Mouse (Mus musculus) adrenal gland, adult 2 months (tissue): ENCODE measurements around the gene Vti1a. TPM values are rescaled to one million over a fixed set of nuclear protein-coding genes. Genes with fewer than 3 reads are reported as not detected.

Experiments used
- DNase-seq: peaks from one replicate; pipeline ENCODE4 v3.0.0; 2021
- long read RNA-seq: library from polyadenylated mRNA; stranded (forward); transcript quantifications from one replicate; pipeline ENCODE4 v2.0.0, GENCODE M21; 2021
- polyA plus RNA-seq: library from polyadenylated mRNA; depleted of rRNA; stranded (reverse); fragments of >200 nt; gene quantifications from 2 replicates; pipeline ENCODE4 v1.2.3, GENCODE M21; 2012; rRNA removed
- total RNA-seq, 2 experiments: library from RNA; stranded (reverse); gene quantifications; 2 replicates each; pipeline ENCODE4 v1.2.3; 2021

The Vti1a gene
- total RNA-seq (10 to 100 TPM; 34.2 to 39.6 TPM), polyA plus RNA-seq (12.7 and 13.4 TPM in 2 replicates)
- long read RNA-seq, transcript Vti1a-201 (8 exons, 3,405 nt), result major isoform, 13 of 35 reads
- long read RNA-seq, partial matches to known transcripts, result 2 of 35 reads
- long read RNA-seq, other reads (novel, unspliced or antisense), result 19 of 35 reads

- DNase-seq, result peak; percentile 90
These were observed at the start of gene Vti1a for GRCm38 (mm10) chr19:55316109-55316714. Gene Vti1a (plus strand): TSS chr19:55316295.

DNA sequence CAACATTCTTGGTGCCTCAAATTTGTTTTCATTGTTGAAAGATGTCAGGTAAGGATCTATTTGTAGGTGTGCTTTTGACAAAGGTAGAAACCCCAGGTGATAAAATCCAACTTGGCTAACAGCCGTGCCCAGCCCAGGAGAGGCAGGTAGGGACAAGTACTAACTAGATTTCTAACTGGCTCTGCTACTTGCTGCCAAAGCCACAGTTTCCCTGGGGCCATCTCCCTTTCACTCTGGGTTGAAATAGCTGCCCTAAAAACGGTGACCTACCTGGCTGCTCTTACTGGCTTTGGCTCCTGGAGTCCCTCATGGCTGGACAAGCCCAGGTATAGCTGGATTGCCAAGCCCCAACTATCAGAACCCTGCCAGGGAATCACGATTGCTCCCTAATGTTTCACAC is 49.3 kb upstream of the Vti1a start:
- no peak for DNase-seq

- DNase-seq, result no peak
These were observed 47.9 kb upstream of the Vti1a start for GRCm38 (mm10) chr19:55268150-55268549.

DNA sequence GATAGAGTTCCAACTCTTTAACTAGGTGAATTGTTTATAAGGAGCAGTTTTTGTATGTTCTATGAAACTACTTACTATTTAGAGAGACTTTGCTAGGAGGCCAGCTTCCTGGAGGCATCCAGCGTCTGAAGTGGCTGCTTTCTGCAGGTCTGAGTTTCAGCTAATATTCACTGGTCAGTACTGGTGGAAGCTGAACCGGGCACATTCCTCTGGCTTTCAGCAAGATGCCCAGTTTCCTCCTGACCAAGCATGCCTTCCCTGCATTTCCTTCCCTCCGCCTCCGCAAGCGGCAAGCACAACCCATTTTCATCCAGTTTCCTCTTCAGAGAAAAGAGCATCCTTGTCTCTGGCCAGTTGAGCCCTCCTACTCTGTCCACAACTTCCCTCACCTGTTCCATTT is 47.0 kb upstream of the Vti1a start:
- DNase-seq, result no peak

DNA sequence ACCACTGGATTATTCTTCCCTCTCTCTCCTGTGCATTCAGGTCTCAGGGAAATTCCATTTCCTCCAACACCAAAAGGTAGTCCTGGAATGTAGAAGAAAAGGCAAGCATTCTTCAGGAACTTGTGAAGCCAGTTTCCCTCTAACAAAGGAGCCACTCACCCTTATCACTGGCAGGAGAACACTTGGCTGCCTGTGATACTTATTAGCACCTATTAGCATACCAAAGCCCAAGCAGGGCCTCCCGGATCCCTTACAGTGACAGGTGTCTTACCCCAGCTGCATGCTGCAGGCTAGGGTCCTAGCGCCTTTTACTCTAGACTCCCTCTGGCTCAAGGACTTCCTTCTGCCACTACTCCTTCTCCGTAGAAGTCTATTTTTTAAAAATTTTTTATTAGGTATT is 44.6 kb upstream of the Vti1a start:
- DNase-seq, result no peak

- no peak for DNase-seq
These were observed 42.8 kb upstream of the Vti1a start for GRCm38 (mm10) chr19:55273340-55273739.

DNA sequence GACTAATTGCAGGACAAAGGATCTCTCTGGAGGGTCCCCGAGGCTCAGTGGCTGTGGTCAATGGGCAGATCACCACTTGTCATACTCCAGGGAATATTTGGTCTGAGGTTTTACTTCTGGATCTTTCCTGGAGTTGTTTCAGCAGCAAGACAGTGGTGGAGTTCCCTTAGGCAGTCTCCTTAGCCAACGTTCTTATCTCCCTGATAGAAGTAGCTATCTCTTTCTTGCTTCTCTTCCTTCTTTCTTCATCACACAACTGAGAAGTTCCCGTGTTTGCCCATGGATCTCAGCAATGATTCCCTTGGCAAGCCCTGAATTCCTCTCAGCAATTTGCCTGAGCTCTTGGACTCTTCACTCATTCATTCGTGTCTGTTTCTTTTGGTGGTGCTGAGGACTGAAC is 40.0 kb upstream of the Vti1a start:
- no peak for DNase-seq

DNA sequence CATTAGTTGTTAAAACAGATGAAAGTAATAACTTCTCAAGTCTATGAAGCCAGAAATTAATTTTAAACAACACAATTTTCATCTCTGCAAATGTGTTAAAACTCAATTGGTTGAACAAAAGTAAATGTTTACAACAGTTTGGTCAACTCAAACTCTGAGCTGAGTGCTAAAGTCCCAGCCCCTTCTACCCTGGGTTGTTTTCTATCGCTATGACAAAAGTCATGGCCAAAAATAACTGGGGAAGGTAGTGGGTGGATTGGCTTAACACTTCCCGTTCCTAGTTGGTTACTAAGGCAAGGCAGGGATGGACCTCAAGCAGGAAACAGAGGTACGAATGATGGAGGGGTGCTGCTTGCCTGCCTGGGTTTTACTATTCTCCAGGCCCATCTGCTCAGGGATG is 39.3 kb upstream of the Vti1a start:
- no peak for DNase-seq

DNA sequence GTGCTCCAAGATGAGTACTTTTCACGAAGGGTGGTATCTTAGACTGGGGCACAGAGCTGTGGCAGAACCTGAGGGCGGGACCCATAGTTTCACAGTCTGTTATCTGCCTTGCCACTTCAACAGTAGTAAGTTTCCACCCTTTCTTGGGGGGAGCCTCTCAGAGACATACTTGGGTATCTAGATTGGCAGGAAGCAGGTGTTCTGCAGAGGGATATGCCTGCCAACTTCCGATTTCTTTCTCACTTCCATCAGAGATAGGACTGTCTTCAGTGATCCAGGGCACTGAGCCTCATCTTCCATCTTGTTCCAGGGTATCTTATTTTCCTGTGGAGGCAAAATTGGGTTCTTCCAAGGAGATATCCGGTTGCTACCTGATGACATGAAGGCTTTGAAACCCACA is 32.0 kb upstream of the Vti1a start:
- DNase-seq, result no peak

DNA sequence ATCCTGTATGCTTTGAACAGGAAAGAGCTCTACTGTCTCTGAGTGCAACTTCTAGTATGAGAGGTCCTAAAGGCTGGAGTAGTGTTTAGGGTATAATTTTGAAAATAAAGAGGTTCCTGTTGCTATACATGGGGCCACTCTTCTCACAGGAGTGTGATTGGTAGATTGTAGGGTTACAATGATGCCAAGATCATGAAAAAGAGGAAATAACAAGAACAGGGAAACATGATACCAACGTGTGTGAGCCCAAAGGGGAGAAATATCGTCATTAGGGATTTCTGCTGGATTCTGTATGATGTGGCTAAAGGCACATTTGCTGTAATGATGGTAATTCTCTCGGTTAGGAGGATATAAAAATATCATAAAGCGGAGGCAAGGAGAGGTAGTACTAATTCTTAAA is 30.1 kb upstream of the Vti1a start:
- DNase-seq, result no peak

GRCm38 (mm10) chr19:55288974-55289373 is 27.1 kb upstream of the Vti1a start:
- no peak for DNase-seq

GRCm38 (mm10) chr19:55290621-55291270 is 25.3 kb upstream of the Vti1a start:
- DNase-seq, result no peak

GRCm38 (mm10) chr19:55292210-55292850 is 23.8 kb upstream of the Vti1a start:
- no peak for DNase-seq

DNA sequence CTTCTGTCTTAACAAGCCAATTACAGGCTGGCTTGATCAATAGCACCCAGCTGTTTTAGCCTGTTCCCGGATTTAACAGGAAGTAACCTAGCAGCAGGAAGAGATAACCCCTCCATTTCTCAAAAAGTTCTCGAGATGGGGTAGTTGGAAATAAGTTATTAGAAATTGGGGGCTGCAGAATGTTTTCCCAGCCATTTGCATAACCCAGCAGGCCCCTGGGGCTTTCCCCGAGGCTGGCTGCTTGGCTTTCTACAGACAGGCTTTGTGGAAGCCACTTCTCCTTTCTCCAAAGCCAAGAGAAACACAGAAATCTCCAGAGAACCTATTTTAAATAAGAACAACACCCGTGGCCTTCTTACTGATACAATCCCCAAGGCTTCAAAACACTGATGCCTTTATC is 22.9 kb upstream of the Vti1a start:
- no peak for DNase-seq

DNA sequence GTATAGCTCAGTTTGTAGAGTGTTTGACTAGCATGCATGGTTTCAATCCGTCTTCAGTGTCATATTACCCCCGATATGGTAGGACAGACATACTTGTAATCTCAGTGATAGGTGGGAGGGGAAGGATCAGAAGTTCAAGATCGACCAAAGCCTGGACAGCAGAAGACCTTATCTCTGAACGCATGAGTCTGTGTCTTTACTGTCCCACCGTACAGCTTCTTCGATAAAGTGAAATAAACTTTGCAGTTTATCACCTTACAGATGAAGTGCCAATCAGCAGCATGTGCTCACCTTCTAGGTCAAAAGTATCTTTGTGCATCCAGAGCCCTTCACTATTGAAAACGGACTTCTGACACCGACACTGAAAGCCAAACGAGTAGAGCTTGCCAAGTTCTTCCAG is 21.0 kb upstream of the Vti1a start:
- DNase-seq, result no peak

DNA sequence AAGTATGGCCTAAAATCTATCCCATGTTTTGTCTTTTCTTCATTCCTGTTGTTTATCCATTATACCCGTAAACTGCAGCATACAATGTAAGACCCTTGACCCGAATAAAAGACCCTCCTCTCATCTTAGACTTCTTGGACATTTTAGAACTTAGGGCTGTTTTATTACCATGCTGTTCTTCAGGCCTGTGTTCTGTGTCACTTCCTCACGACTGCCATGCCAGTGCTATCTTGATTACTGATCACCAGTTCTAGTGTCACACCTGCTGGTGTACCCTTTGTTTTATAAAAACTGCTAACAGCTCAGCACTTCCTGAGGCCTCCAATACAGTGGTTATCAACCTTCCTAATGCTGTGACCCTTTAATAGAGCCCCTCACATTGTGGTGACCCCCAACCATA is 20.5 kb upstream of the Vti1a start:
- DNase-seq, result no peak

DNA sequence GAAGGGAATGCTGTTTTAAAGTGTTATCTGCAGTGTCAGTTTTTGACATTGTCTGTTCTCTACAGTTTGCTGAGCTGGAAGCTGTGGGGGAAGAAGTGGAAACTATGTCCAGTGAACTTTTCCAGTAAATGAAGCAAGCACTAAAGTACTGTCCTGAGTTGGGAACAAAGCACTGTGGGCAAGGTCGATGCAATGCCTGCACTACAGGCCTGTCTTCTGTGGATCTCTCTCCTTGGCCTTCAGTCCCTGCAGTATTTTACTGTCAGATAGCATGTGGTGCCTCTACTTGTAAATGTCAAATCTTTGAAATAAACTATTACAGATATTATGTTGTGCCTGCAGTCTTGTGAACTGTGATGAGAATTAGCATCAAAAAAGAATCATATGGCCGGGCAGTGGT is 19.8 kb upstream of the Vti1a start:
- peak; percentile 37 for DNase-seq

DNA sequence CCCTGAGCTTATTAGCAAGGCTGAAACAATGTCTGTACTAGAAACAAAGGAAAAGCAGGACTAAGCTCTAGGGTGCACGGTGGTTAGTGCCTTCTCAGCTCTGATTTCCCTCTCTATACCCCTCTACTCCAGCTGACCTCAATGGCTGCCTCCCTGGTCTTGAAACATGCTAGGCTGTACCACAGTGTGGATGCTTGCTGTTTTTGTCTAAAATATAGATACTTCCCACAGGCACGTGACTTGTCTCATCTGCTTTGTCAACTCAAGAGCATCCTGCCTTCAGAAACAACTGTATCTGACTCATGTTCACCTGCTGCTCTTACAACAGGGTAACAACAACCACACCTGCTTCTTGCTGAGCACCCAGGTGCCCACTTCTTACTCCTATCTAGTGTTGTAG is 18.6 kb upstream of the Vti1a start:
- DNase-seq, result no peak

DNA sequence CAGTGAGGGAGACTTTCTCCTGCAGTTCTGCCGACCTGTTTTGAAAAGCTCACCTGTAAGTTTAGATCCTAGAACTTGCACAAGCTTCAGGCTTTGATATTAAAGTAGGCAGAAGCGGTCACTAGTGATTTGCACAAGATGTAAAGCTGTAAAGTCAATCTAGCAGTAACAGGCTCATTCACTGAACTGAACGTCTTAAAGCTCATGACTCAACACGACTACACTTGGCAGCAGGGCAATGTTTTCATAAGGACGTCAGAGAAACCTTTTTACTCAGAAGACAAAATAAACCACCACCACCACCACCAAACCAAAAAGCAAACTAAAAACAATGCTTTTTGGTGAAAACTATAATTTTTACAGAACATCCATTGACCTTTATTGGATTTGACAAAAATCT is 18.1 kb upstream of the Vti1a start:
- DNase-seq, result no peak

DNA sequence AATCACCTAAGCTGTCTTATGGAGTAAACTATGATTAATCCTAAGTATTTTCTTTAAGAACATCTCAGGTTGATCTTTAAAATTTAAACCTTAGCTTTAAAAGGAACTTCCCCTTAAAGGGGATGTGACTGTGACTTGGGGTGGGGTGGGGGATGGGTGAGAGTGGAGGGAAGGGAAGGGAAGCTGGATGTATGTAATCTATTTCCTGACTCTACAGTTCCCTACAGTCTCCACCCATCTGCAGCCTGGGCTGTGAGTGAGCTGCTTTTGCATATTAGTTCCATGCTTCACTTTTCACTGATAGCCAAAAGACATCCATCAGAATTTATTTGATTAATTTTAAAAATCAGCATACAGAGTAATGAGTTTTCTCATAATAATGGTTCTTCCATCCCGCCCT is 16.7 kb upstream of the Vti1a start:
- DNase-seq, result no peak

DNA sequence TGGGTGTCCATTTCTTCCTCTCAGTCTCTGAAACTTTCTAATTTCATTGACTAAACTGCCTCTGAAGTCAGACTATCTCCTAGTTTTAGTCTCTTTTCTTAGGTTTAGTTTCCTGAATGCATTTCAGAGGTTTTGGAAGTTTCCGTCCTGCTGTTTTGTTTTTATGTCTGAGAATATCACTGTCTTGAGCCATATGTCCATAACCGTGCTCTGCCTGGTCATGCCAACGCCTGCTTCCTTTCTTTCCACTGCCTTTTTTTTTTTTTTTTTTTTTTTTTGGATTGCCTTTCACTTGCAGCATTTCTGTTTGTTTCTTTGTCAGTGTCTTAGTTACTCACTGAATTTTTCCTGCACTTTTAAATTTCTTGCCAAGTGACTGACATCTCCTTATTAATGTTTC is 15.6 kb upstream of the Vti1a start:
- no peak for DNase-seq

GRCm38 (mm10) chr19:55305024-55305423 is 11.1 kb upstream of the Vti1a start:
- DNase-seq, result no peak

DNA sequence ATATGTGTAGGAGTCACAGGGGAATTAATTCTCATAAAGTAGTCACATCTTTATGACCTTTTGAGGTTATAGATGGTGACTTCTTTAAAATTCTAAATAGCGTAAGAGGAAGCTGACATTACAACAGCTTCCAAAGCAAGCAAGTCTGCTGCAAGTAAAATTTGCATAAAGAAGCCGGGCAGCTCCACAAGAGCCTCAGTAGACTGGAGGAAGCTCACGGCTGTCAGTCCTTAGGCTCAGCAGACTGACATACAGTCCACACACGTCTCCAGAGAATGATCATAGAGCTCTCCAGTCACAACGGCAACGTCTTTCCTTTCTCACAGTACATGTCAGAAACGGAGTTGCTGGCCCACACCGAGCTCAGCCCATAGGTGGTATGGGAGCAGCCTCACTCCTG is 4.2 kb upstream of the Vti1a start:
- no peak for DNase-seq

- no peak for DNase-seq
These were observed 2.4 kb upstream of the Vti1a start for GRCm38 (mm10) chr19:55313649-55314048.
